Mouse (Mus musculus) limb, embryonic 14.5 days (tissue): ENCODE results near the gene Zc3h6. TPM values are rescaled to one million over a fixed set of nuclear protein-coding genes. Genes with fewer than 3 reads are reported as not detected.
A peak's percentile ranks its signal among the peaks of the same experiment; 100 is the strongest.

ENCODE experiments used
- ATAC-seq: fragments of 200-750 bp; cut with Nextera tagmentation; 2 replicates; pipeline ENCODE4 v1.8.0; 2017; ENCODE audit warnings: low read depth, moderate number of reproducible peaks, moderate TSS enrichment; ENCODE audit not compliant: low FRiP score
- DNase-seq: peaks from one replicate; pipeline ENCODE4 v3.0.0-alpha.2; 2015; ENCODE audit warnings: low spot score
- H3K27ac ChIP-seq: fragments of 300-500 bp; sonication (generic); replicated peaks from 2 replicates; pipeline ENCODE4 v1.5.1; 2014; ENCODE audit warnings: low read depth, mild to moderate bottlenecking, low read length, moderate library complexity, mixed read lengths
- H3K27me3 ChIP-seq: fragments of 300-500 bp; sonication (generic); 2 replicates; pipeline ENCODE4 v1.6.1; 2014; ENCODE audit warnings: low read length, mixed read lengths; ENCODE audit not compliant: control insufficient read depth, insufficient read depth
- H3K36me3 ChIP-seq: fragments of 300-500 bp; sonication (generic); 2 replicates; pipeline ENCODE4 v1.6.1; 2014; ENCODE audit warnings: mild to moderate bottlenecking, low read length, moderate library complexity, mixed read lengths; ENCODE audit not compliant: control insufficient read depth, insufficient read depth
- H3K4me1 ChIP-seq: fragments of 300-500 bp; sonication (generic); 2 replicates; pipeline ENCODE4 v1.6.1; 2014; ENCODE audit warnings: antibody characterized with exemption, low read length, mixed read lengths; ENCODE audit not compliant: control insufficient read depth, insufficient read depth
- H3K4me2 ChIP-seq: fragments of 300-500 bp; sonication (generic); replicated peaks from 2 replicates; pipeline ENCODE4 v1.6.1; 2014; ENCODE audit warnings: low read depth, mild to moderate bottlenecking, low read length, moderate library complexity; ENCODE audit not compliant: severe bottlenecking
- H3K4me3 ChIP-seq: fragments of 300-500 bp; sonication (generic); replicated peaks from 2 replicates; pipeline ENCODE4 v1.5.1; 2014; ENCODE audit warnings: low read length
- H3K9ac ChIP-seq: fragments of 300-500 bp; sonication (generic); 2 replicates; pipeline ENCODE4 v1.6.1; 2014; ENCODE audit warnings: mild to moderate bottlenecking, low read depth, low read length, moderate library complexity; ENCODE audit not compliant: severe bottlenecking
- H3K9me3 ChIP-seq: fragments of 300-500 bp; sonication (generic); 2 replicates; pipeline ENCODE4 v1.6.1; 2016; ENCODE audit warnings: low read length; ENCODE audit not compliant: control insufficient read depth
- POLR2A ChIP-seq: fragments of 200-500 bp; IDR thresholded peaks from 2 replicates; pipeline ENCODE4 v1.8.0; 2012; ENCODE audit warnings: inconsistent platforms, mild to moderate bottlenecking, moderate library complexity, borderline replicate concordance; ENCODE audit not compliant: insufficient read depth, insufficient read length; ENCODE audit errors: extremely low read depth
- WGBS: fragments of 180-500 bp; shearing (Covaris S2); extraction: QIAGEN DNeasy Blood & Tissue Kit; methylation state at CpG from one replicate; pipeline ENCODE4 v1.1.7; 2014; 5-methylcytosine and 5-hydroxymethylcytosine counted together
- microRNA-seq: library from miRNA; unstranded; fragments of <30 nt; microRNA quantifications from one replicate; pipeline ENCODE4, GENCODE M21; 2016
- polyA plus RNA-seq, 2 experiments: library from polyadenylated mRNA; depleted of rRNA in 1 of 2; stranded (reverse) in 1 of 2; unstranded in 1 of 2; fragments of >200 nt; fragmentation: Nextera tagmentation in 1 of 2; extraction: Ambion mirVana in 1 of 2; gene quantifications; 2 replicates each; pipeline versions ENCODE4 v1.2.1 to v1.2.3; 2012 to 2014

Gene Zc3h6
- polyA plus RNA-seq, 2 experiments: 1.8 to 2.3 TPM

- no peak for TF ChIP-seq POLR2A
- peaks cover 5% of the 10 kb centered on the region; the same call in 1 of the 2 replicates for H3K9me3 ChIP-seq
- 86% methylated on average over 6 of the region's 6 CpGs for WGBS
- no peak overlapping the region for H3K27ac ChIP-seq
- no peak overlapping the region for H3K9ac ChIP-seq
- H3K4me2 ChIP-seq: no peak overlapping the region
- no peaks in the 10 kb centered on the region for H3K27me3 ChIP-seq
- no peak for ATAC-seq
- H3K4me3 ChIP-seq: no peak overlapping the region
- no peaks in the 10 kb centered on the region for H3K4me1 ChIP-seq
- DNase-seq: no peak
- H3K36me3 ChIP-seq: no peaks in the 10 kb centered on the region
Observed at GRCm38 (mm10) chr2:129057920-129058361, 90.7 kb downstream of the Zc3h6 start.

GRCm38 (mm10) chr2:129061456-129062059 is 94.4 kb downstream of the Zc3h6 start:
- Histone ChIP-seq H3K4me3 (no peak overlapping the region), H3K9me3 (no peaks in the 10 kb centered on the region), H3K27ac (no peak overlapping the region), H3K4me1 (peaks cover under 1% of the 10 kb centered on the region; the same call in 1 of the 2 replicates), H3K4me2 (no peak overlapping the region), H3K9ac (no peak overlapping the region), H3K27me3 (no peaks in the 10 kb centered on the region), H3K36me3 (no peaks in the 10 kb centered on the region)
- TF ChIP-seq POLR2A: no peak
- ATAC-seq: no peak
- DNase-seq: no peak
- 76% methylated on average over 10 of the region's 10 CpGs for WGBS

- Histone ChIP-seq H3K36me3 (peaks cover 11% of the 10 kb centered on the region; the same call in 1 of the 2 replicates), H3K4me2 (peak within 1 kb of the TSS; percentile 78), H3K9ac (peak within 1 kb of the TSS; percentile 74), H3K4me1 (peaks cover 9% of the 10 kb centered on the region), H3K4me3 (peak within 1 kb of the TSS; percentile 88), H3K27me3 (no peaks in the 10 kb centered on the region), H3K27ac (peak within 1 kb of the TSS; percentile 67), H3K9me3 (no peaks in the 10 kb centered on the region)
- WGBS: 1% methylated on average over 43 of the region's 62 CpGs
- ATAC-seq (peak; percentile 91), DNase-seq (peak; percentile 59)
- 0 out of 2 replicates have a peak, but pooled peaks have one; percentile 85 for TF ChIP-seq POLR2A
Observed at GRCm38 (mm10) chr2:129065437-129066282, 98.5 kb downstream of the Zc3h6 start, which contains the start of gene Ttl. Gene Ttl, plus strand, starts transcription at chr2:129065942.

GRCm38 (mm10) chr2:129066326-129066725 is 99.1 kb downstream of the Zc3h6 start:
- Histone ChIP-seq H3K36me3 (peaks cover 12% of the 10 kb centered on the region; the same call in 1 of the 2 replicates), H3K9ac (peak overlapping the region; percentile 74), H3K4me2 (peak overlapping the region; percentile 78), H3K27me3 (no peaks in the 10 kb centered on the region), H3K27ac (peak overlapping the region; percentile 67; the same call in 1 of the 2 replicates), H3K9me3 (no peaks in the 10 kb centered on the region), H3K4me3 (peak overlapping the region; percentile 88), H3K4me1 (peaks cover 9% of the 10 kb centered on the region)
- ATAC-seq: peak; percentile 62
- no peak for TF ChIP-seq POLR2A
- WGBS: under 1% methylated on average over 20 of the region's 20 CpGs
- peak; percentile 62 for DNase-seq

Small RNAs within 50 kb of the gene (microRNA-seq; reads per million reads assigned to microRNA genes)
- gene Gm22859: not detected

Other genes with a start within 250 kb of the Zc3h6 start
- gene Tmem87b, start 149.3 kb upstream of the Zc3h6 start, polyA plus RNA-seq (2012; rRNA removed): 28.3 and 28.4 TPM in 2 replicates
- 26.9 TPM in 2 replicates for gene Tmem87b, start 149.3 kb upstream of the Zc3h6 start, polyA plus RNA-seq (2014; fragmentation: Nextera tagmentation; extraction: Ambion mirVana)
- 15.0 and 18.7 TPM in 2 replicates for gene Fbln7, start 104.4 kb upstream of the Zc3h6 start, polyA plus RNA-seq (2012; rRNA removed)
- gene Fbln7, start 104.4 kb upstream of the Zc3h6 start, polyA plus RNA-seq (2014; fragmentation: Nextera tagmentation; extraction: Ambion mirVana): 6.8 and 8.9 TPM in 2 replicates
- 3.5 and 7.1 TPM in 2 replicates for gene Zc3h8, start 23.3 kb upstream of the Zc3h6 start, polyA plus RNA-seq (2012; rRNA removed)
- gene Zc3h8, start 23.3 kb upstream of the Zc3h6 start, polyA plus RNA-seq (2014; fragmentation: Nextera tagmentation; extraction: Ambion mirVana): 6.2 and 7.5 TPM in 2 replicates
- 15.6 and 17.1 TPM in 2 replicates for gene Gm10762, start 323 bp downstream of the Zc3h6 start, polyA plus RNA-seq (2012; rRNA removed)
- gene Gm10762, start 323 bp downstream of the Zc3h6 start, polyA plus RNA-seq (2014; fragmentation: Nextera tagmentation; extraction: Ambion mirVana): 20.4 and 22.2 TPM in 2 replicates
- 0.22 and 0.23 TPM in 2 replicates for gene Vinac1, start 80.8 kb downstream of the Zc3h6 start, polyA plus RNA-seq (2012; rRNA removed)
- gene Vinac1, start 80.8 kb downstream of the Zc3h6 start, polyA plus RNA-seq (2014; fragmentation: Nextera tagmentation; extraction: Ambion mirVana): 0.12 TPM in 1 of 2 replicates, not detected in the other
- 15.8 and 16.9 TPM in 2 replicates for gene Ttl, start 98.5 kb downstream of the Zc3h6 start, polyA plus RNA-seq (2012; rRNA removed)
- 20.2 and 20.4 TPM in 2 replicates for gene Ttl, start 98.5 kb downstream of the Zc3h6 start, polyA plus RNA-seq (2014; fragmentation: Nextera tagmentation; extraction: Ambion mirVana)
- 38.8 and 48.9 TPM in 2 replicates for gene Polr1b, start 133.6 kb downstream of the Zc3h6 start, polyA plus RNA-seq (2012; rRNA removed)
- gene Polr1b, start 133.6 kb downstream of the Zc3h6 start, polyA plus RNA-seq (2014; fragmentation: Nextera tagmentation; extraction: Ambion mirVana): 11.5 and 12.2 TPM in 2 replicates
- 32.7 and 33.3 TPM in 2 replicates for gene Chchd5, start 162.3 kb downstream of the Zc3h6 start, polyA plus RNA-seq (2012; rRNA removed)
- 32.3 and 34.8 TPM in 2 replicates for gene Chchd5, start 162.3 kb downstream of the Zc3h6 start, polyA plus RNA-seq (2014; fragmentation: Nextera tagmentation; extraction: Ambion mirVana)
- 40.6 and 40.8 TPM in 2 replicates for gene Slc20a1, start 231.4 kb downstream of the Zc3h6 start, polyA plus RNA-seq (2012; rRNA removed)
- gene Slc20a1, start 231.4 kb downstream of the Zc3h6 start, polyA plus RNA-seq (2014; fragmentation: Nextera tagmentation; extraction: Ambion mirVana): 28.7 and 32.1 TPM in 2 replicates